Mouse (Mus musculus) forebrain, postnatal 0 days (tissue): ENCODE data around the gene Srsf9. TPM values are rescaled to one million over a fixed set of nuclear protein-coding genes. Genes with fewer than 3 reads are reported as not detected.
A peak's percentile ranks its signal among the peaks of the same experiment; 100 is the strongest.

Experiments used
- ATAC-seq: fragments of 200-750 bp; cut with Nextera tagmentation; 2 replicates; pipeline ENCODE4 v1.8.0; 2017; ENCODE audit warnings: mild to moderate bottlenecking, moderate library complexity
- DNase-seq: peaks from one replicate; pipeline ENCODE4 v3.0.0-alpha.2; 2015
- H3K27ac ChIP-seq: fragments of 300-500 bp; sonication (generic); 2 replicates; pipeline ENCODE4 v1.5.1; 2014; ENCODE audit warnings: low read depth, mild to moderate bottlenecking, antibody characterized with exemption, low read length, moderate library complexity, mixed read lengths
- H3K27me3 ChIP-seq: fragments of 300-500 bp; sonication (generic); 2 replicates; pipeline ENCODE4 v1.6.1; 2014; ENCODE audit warnings: mild to moderate bottlenecking, low read length, mixed read lengths; ENCODE audit not compliant: insufficient read depth
- H3K36me3 ChIP-seq: fragments of 300-500 bp; sonication (generic); 2 replicates; pipeline ENCODE4 v1.6.1; 2014; ENCODE audit warnings: mild to moderate bottlenecking, moderate library complexity; ENCODE audit not compliant: insufficient read depth
- H3K4me1 ChIP-seq: fragments of 300-500 bp; sonication (generic); 2 replicates; pipeline ENCODE4 v1.6.1; 2014; ENCODE audit warnings: antibody characterized with exemption; ENCODE audit not compliant: insufficient read depth
- H3K4me2 ChIP-seq: fragments of 300-500 bp; sonication (generic); 2 replicates; pipeline ENCODE4 v1.6.1; 2014; ENCODE audit warnings: low read depth, mild to moderate bottlenecking, moderate library complexity
- H3K4me3 ChIP-seq: fragments of 300-500 bp; sonication (generic); 2 replicates; pipeline ENCODE4 v1.5.1; 2014; ENCODE audit warnings: low read depth, low read length, mixed read lengths
- H3K9ac ChIP-seq: fragments of 300-500 bp; sonication (generic); 2 replicates; pipeline ENCODE4 v1.6.1; 2014; ENCODE audit warnings: mild to moderate bottlenecking
- H3K9me3 ChIP-seq: fragments of 300-500 bp; sonication (generic); 2 replicates; pipeline ENCODE4 v1.6.1; 2016; ENCODE audit warnings: low read length
- CTCF ChIP-seq: sonication (generic); IDR thresholded peaks from 2 replicates; pipeline ENCODE4 v1.5.1; 2016; ENCODE audit warnings: antibody characterized with exemption, control low read depth, low read depth
- WGBS: fragments of 180-500 bp; shearing (Covaris S2); extraction: QIAGEN DNeasy Blood & Tissue Kit; methylation state at CpG from one replicate; pipeline ENCODE4 v1.1.7; 2014; 5-methylcytosine and 5-hydroxymethylcytosine counted together
- polyA plus RNA-seq: library from polyadenylated mRNA; unstranded; fragments of >200 nt; fragmentation: Nextera tagmentation; extraction: Ambion mirVana; gene quantifications from 2 replicates; pipeline ENCODE4 v1.2.1, GENCODE M21; 2015
- total RNA-seq: library from RNA; depleted of rRNA; stranded (reverse); fragments of >200 nt; gene quantifications from 2 replicates; pipeline ENCODE4 v1.2.3, GENCODE M21; 2014

Gene Srsf9
- total and polyA plus RNA-seq, 2 experiments from 2014 or later: 49.9 to 117 TPM

- ATAC-seq: peak; percentile 55
- no peaks in the 10 kb centered on the region for H3K9me3 ChIP-seq
- H3K9ac ChIP-seq: peak overlapping the region; percentile 87
- H3K4me3 ChIP-seq: peak overlapping the region; percentile 60
- peaks cover 13% of the 10 kb centered on the region for H3K4me1 ChIP-seq
- WGBS: 13% methylated on average over 36 of the region's 36 CpGs
- TF ChIP-seq CTCF: no peak
- H3K36me3 ChIP-seq: peaks cover 43% of the 10 kb centered on the region
- H3K27ac ChIP-seq: peak overlapping the region; percentile 62; the same call in 1 of the 2 replicates
- no peaks in the 10 kb centered on the region for H3K27me3 ChIP-seq
- H3K4me2 ChIP-seq: peak overlapping the region; percentile 70
- no peak for DNase-seq
Observed at GRCm38 (mm10) chr5:115341314-115342165, 14.6 kb downstream of the Srsf9 start.

- peak overlapping the region; percentile 96 for H3K4me2 ChIP-seq
- H3K27me3 ChIP-seq: no peaks in the 10 kb centered on the region
- ATAC-seq: 0 out of 2 replicates have a peak, but pooled peaks have one; percentile 32
- H3K27ac ChIP-seq: no peak overlapping the region
- DNase-seq: peak; percentile 80
- peak overlapping the region; percentile 78 for H3K4me3 ChIP-seq
- H3K4me1 ChIP-seq: no peaks in the 10 kb centered on the region; the same call in 1 of the 2 replicates
- H3K9ac ChIP-seq: peak overlapping the region; percentile 69; the same call in 1 of the 2 replicates
- H3K9me3 ChIP-seq: no peaks in the 10 kb centered on the region
- TF ChIP-seq CTCF: peak; percentile 82
- peaks cover 40% of the 10 kb centered on the region for H3K36me3 ChIP-seq
- WGBS: 3% methylated on average over 5 of the region's 5 CpGs
Observed at GRCm38 (mm10) chr5:115347564-115347963, 20.6 kb downstream of the Srsf9 start.

- peak within 1 kb of the TSS; percentile 96 for H3K4me2 ChIP-seq
- 3% methylated on average over 61 of the region's 74 CpGs for WGBS
- no peaks in the 10 kb centered on the region for H3K27me3 ChIP-seq
- H3K36me3 ChIP-seq: peaks cover 28% of the 10 kb centered on the region
- DNase-seq (peak; percentile 100), ATAC-seq (peak; percentile 97)
- H3K27ac ChIP-seq: peak within 1 kb of the TSS; percentile 67
- peak within 1 kb of the TSS; percentile 69 for H3K9ac ChIP-seq
- peak; percentile 56 for TF ChIP-seq CTCF
- peak within 1 kb of the TSS; percentile 78 for H3K4me3 ChIP-seq
- no peaks in the 10 kb centered on the region for H3K9me3 ChIP-seq
- no peaks in the 10 kb centered on the region; the same call in 1 of the 2 replicates for H3K4me1 ChIP-seq
Observed at GRCm38 (mm10) chr5:115348546-115349224, 21.7 kb downstream of the Srsf9 start, which contains the start of gene Cox6a1. Gene Cox6a1, minus strand, starts transcription at chr5:115348981.

GRCm38 (mm10) chr5:115349225-115349555 lies 22.2 kb downstream of the Srsf9 start:
- peak; percentile 52 for ATAC-seq
- no peak for DNase-seq
- no peak for TF ChIP-seq CTCF
- H3K4me3 ChIP-seq: peak overlapping the region; percentile 78
- no peaks in the 10 kb centered on the region for H3K9me3 ChIP-seq
- 1% methylated on average over 18 of the region's 18 CpGs for WGBS
- H3K27ac ChIP-seq: peak overlapping the region; percentile 67
- H3K27me3 ChIP-seq: no peaks in the 10 kb centered on the region
- no peaks in the 10 kb centered on the region; the same call in 1 of the 2 replicates for H3K4me1 ChIP-seq
- peak overlapping the region; percentile 96 for H3K4me2 ChIP-seq
- H3K36me3 ChIP-seq: peaks cover 23% of the 10 kb centered on the region
- peak overlapping the region; percentile 69 for H3K9ac ChIP-seq

- no peak for TF ChIP-seq CTCF
- Histone ChIP-seq H3K4me3 (no peak overlapping the region), H3K27me3 (no peaks in the 10 kb centered on the region), H3K36me3 (peaks cover 3% of the 10 kb centered on the region; the same call in 1 of the 2 replicates), H3K9me3 (no peaks in the 10 kb centered on the region), H3K4me1 (no peaks in the 10 kb centered on the region; the same call in 1 of the 2 replicates), H3K4me2 (no peak overlapping the region), H3K9ac (no peak overlapping the region), H3K27ac (no peak overlapping the region)
- WGBS: 82% methylated on average over 5 of the region's 5 CpGs
- ATAC-seq (no peak), DNase-seq (no peak)
Observed at GRCm38 (mm10) chr5:115351348-115351747, 24.4 kb downstream of the Srsf9 start.

- no peak for TF ChIP-seq CTCF
Observed at GRCm38 (mm10) chr5:115355070-115355469, 28.1 kb downstream of the Srsf9 start.

GRCm38 (mm10) chr5:115358872-115359271 lies 31.9 kb downstream of the Srsf9 start:
- H3K27me3 ChIP-seq: no peaks in the 10 kb centered on the region
- peak; percentile 85 for TF ChIP-seq CTCF
- H3K9me3 ChIP-seq: no peaks in the 10 kb centered on the region
- H3K4me3 ChIP-seq: no peak overlapping the region
- no peak overlapping the region for H3K27ac ChIP-seq
- H3K4me2 ChIP-seq: no peak overlapping the region
- 0 out of 2 replicates have a peak, but pooled peaks cover 3% of the 10 kb centered on the region for H3K4me1 ChIP-seq
- no peak overlapping the region for H3K9ac ChIP-seq
- 5% methylated on average over 12 of the region's 12 CpGs for WGBS
- no peaks in the 10 kb centered on the region for H3K36me3 ChIP-seq
- ATAC-seq: 0 out of 2 replicates have a peak, but pooled peaks have one; percentile 34
- DNase-seq: peak; percentile 65

More at GRCm38 (mm10) chr5:115355070-115355469, 28.1 kb downstream of the Srsf9 start:
- Histone ChIP-seq H3K27me3 (no peaks in the 10 kb centered on the region), H3K27ac (no peak overlapping the region), H3K4me2 (no peak overlapping the region), H3K36me3 (no peaks in the 10 kb centered on the region), H3K4me3 (no peak overlapping the region), H3K9me3 (no peaks in the 10 kb centered on the region), H3K4me1 (no peaks in the 10 kb centered on the region), H3K9ac (no peak overlapping the region)
- ATAC-seq (no peak), DNase-seq (no peak)
- 74% methylated on average over 13 of the region's 13 CpGs for WGBS
